Mouse (Mus musculus) left cerebral cortex, adult 8-10 months (tissue): Measurements from ENCODE around the gene Crocc. TPM values are rescaled to one million over a fixed set of nuclear protein-coding genes. Genes with fewer than 3 reads are reported as not detected.

Experiments
- DNase-seq, 2 experiments: peaks; one replicate each; pipeline ENCODE4 v3.0.0; 2022; ENCODE audit warnings: low spot score in 2 of 2
- total RNA-seq, 4 experiments: library from RNA; stranded (reverse); gene quantifications; 2 replicates each; pipeline ENCODE4 v1.2.4; 2022

The Crocc gene
- total RNA-seq, 4 experiments from 2014 or later = 44.2 to 69.2 (median 54.3) TPM

- DNase-seq = no peak
These were observed 39.3 kb downstream of the Crocc start for GRCm38 (mm10) chr4:141020811-141021613.

GRCm38 (mm10) chr4:141020220-141020619 is 40.1 kb downstream of the Crocc start:
- DNase-seq = no peak

- no peak for DNase-seq
These were observed 42.5 kb downstream of the Crocc start for GRCm38 (mm10) chr4:141017657-141018436.

- DNase-seq = no peak
These were observed 44.0 kb downstream of the Crocc start for GRCm38 (mm10) chr4:141016311-141016710.

- no peak for DNase-seq
These were observed 45.0 kb downstream of the Crocc start for GRCm38 (mm10) chr4:141015356-141015755.

- DNase-seq = no peak
These were observed 45.5 kb downstream of the Crocc start for GRCm38 (mm10) chr4:141014856-141015255.

- DNase-seq = no peak
These were observed 46.2 kb downstream of the Crocc start for GRCm38 (mm10) chr4:141014114-141014513.

- DNase-seq = no peak
These were observed 47.8 kb downstream of the Crocc start for GRCm38 (mm10) chr4:141012558-141012957.

- no peak for DNase-seq
These were observed 48.6 kb downstream of the Crocc start for GRCm38 (mm10) chr4:141011556-141012328.

GRCm38 (mm10) chr4:141010941-141011429 is 49.4 kb downstream of the Crocc start:
- no peak for DNase-seq

- DNase-seq = no peak
These were observed 49.8 kb downstream of the Crocc start for GRCm38 (mm10) chr4:141010526-141010925.

GRCm38 (mm10) chr4:141010118-141010517 is 50.2 kb downstream of the Crocc start, which contains the start of gene Mfap2:
TSS of gene Mfap2 (plus strand) at chr4:141010418.
- no peak for DNase-seq

- no peak for DNase-seq
These were observed 52.3 kb downstream of the Crocc start for GRCm38 (mm10) chr4:141008028-141008427.

GRCm38 (mm10) chr4:141005983-141006382 is 54.4 kb downstream of the Crocc start:
- DNase-seq = no peak

- no peak for DNase-seq
These were observed 63.5 kb downstream of the Crocc start for GRCm38 (mm10) chr4:140996812-140997211.

GRCm38 (mm10) chr4:140995811-140996210 is 64.5 kb downstream of the Crocc start:
- no peak for DNase-seq

GRCm38 (mm10) chr4:140993846-140994245 is 66.5 kb downstream of the Crocc start:
- DNase-seq = no peak

GRCm38 (mm10) chr4:140992215-140992614 is 68.1 kb downstream of the Crocc start:
- no peak for DNase-seq

GRCm38 (mm10) chr4:140989447-140989846 is 70.9 kb downstream of the Crocc start:
- DNase-seq = no peak

GRCm38 (mm10) chr4:140988706-140989290 is 71.6 kb downstream of the Crocc start:
- DNase-seq = no peak

GRCm38 (mm10) chr4:140987476-140987875 is 72.9 kb downstream of the Crocc start:
- DNase-seq = no peak
